Mouse (Mus musculus) myocyte (in vitro differentiated cells): ENCODE measurements around the gene Ube2g2. TPM values are rescaled to one million over a fixed set of nuclear protein-coding genes. Genes with fewer than 3 reads are reported as not detected.

ENCODE experiments used
- H3K27me3 ChIP-seq: one replicate; pipeline ENCODE4 v1.6.1; 2011; ENCODE audit not compliant: control insufficient read depth, insufficient read depth, insufficient read length
- H3K36me3 ChIP-seq: one replicate; pipeline ENCODE4 v1.6.1; 2011; ENCODE audit not compliant: control insufficient read depth, insufficient read depth
- H3K4me2 ChIP-seq: one replicate; pipeline ENCODE4 v1.6.1; 2011; ENCODE audit warnings: low read depth, control low read depth
- H3K4me3 ChIP-seq: one replicate; pipeline ENCODE4 v1.5.1; 2011; ENCODE audit warnings: mild to moderate bottlenecking, control low read depth, moderate library complexity
- H3K79me2 ChIP-seq: one replicate; pipeline ENCODE4 v1.6.1; 2011; ENCODE audit not compliant: control insufficient read depth, insufficient read depth
- H3ac ChIP-seq: one replicate; pipeline ENCODE4 v1.6.1; 2011; ENCODE audit not compliant: control insufficient read depth, insufficient read length
- CEBPB ChIP-seq: IDR thresholded peaks from 2 replicates; pipeline ENCODE4 v1.6.1; 2011; ENCODE audit warnings: mild to moderate bottlenecking, moderate library complexity; ENCODE audit not compliant: poor library complexity, insufficient read depth, severe bottlenecking
- E2F4 ChIP-seq: IDR thresholded peaks from one replicate; pipeline ENCODE4 v1.6.1; 2011; ENCODE audit warnings: mild to moderate bottlenecking, control low read depth, moderate library complexity; ENCODE audit not compliant: insufficient read depth
- MAX ChIP-seq: IDR thresholded peaks from one replicate; pipeline ENCODE4 v1.6.1; 2011; ENCODE audit warnings: low read depth, mild to moderate bottlenecking, control low read depth
- MYOD1 ChIP-seq, 3 experiments: IDR thresholded peaks; one replicate each; pipeline ENCODE4 v1.6.1; 2011; ENCODE audit warnings: control low read depth in 2 of 3, low read depth in 2 of 3, mild to moderate bottlenecking in 2 of 3, moderate library complexity in 1 of 3; ENCODE audit not compliant: insufficient read length in 2 of 3, control insufficient read depth in 1 of 3
- MYOG ChIP-seq, 3 experiments: IDR thresholded peaks; one replicate each; pipeline ENCODE4 v1.6.1; 2011; ENCODE audit warnings: control low read depth in 2 of 3, low read depth in 2 of 3, mild to moderate bottlenecking in 2 of 3; ENCODE audit not compliant: insufficient read length in 2 of 3, control insufficient read depth in 1 of 3, insufficient read depth in 1 of 3
- POLR2A ChIP-seq: IDR thresholded peaks from one replicate; pipeline ENCODE4 v1.6.1; 2011; ENCODE audit warnings: low read depth, mild to moderate bottlenecking, control low read depth, moderate library complexity; ENCODE audit not compliant: insufficient read length
- POLR2AphosphoS2 ChIP-seq: IDR thresholded peaks from one replicate; pipeline ENCODE4 v1.6.1; 2011; ENCODE audit warnings: low read depth, control low read depth; ENCODE audit not compliant: insufficient read length
- REST ChIP-seq: IDR thresholded peaks from one replicate; pipeline ENCODE4 v1.6.1; 2011; ENCODE audit warnings: mild to moderate bottlenecking, control low read depth, moderate library complexity; ENCODE audit not compliant: insufficient read depth, insufficient read length
- SRF ChIP-seq: IDR thresholded peaks from one replicate; pipeline ENCODE4 v1.6.1; 2011; ENCODE audit warnings: low read depth; ENCODE audit not compliant: control insufficient read depth, insufficient read length
- TCF12 ChIP-seq: IDR thresholded peaks from one replicate; pipeline ENCODE4 v1.6.1; 2011; ENCODE audit warnings: mild to moderate bottlenecking, control low read depth; ENCODE audit not compliant: poor library complexity, insufficient read depth, severe bottlenecking
- TCF3 ChIP-seq: IDR thresholded peaks from one replicate; pipeline ENCODE4 v1.6.1; 2011; ENCODE audit warnings: low read depth, control low read depth; ENCODE audit not compliant: insufficient read length
- USF1 ChIP-seq: IDR thresholded peaks from one replicate; pipeline ENCODE4 v1.6.1; 2011; ENCODE audit warnings: low read depth, mild to moderate bottlenecking, control low read depth, moderate library complexity
- polyA plus RNA-seq: library from polyadenylated mRNA; unstranded; fragments of >200 nt; fragmentation: generic; extraction: Trizol; gene quantifications from one replicate; pipeline ENCODE4 v1.2.1, GENCODE M21; 2012; ENCODE audit warnings: missing spikeins

Ube2g2 gene
- polyA plus RNA-seq, 1 experiment = 181 TPM

DNA sequence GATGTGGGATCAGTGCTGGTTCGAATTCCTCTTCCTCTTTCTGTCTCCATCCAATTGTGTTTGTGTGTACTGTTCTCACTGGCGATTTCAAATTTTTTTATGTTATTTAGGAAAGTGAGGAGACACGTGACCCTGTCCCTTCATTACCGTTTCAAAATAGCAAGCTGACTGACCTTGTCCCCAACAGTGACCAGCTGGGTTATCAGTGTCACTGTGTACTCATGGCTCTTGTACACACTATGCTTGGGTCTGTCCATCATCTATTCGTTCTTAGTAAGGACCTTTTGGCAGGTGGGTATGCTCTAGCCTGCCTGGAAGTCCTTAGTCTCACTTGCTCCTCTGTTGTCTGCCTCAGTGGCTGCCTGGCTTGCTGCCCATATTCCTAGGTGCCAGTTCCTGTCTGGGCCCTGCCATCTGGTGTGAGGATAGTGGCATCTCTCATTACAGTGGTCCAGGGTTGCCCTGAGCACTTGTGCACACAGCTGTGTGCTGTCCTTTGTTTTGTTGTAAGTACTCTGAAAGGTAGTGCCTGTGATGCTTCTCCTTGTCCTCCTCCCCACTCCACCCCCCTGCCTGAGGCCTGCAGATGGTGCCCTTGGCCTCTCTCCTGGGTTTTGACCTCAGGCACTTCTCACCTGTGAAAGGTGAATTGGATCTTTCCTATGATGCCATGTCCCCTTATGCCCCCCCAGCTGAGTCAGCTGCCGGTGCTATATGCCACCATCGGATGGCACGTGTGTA, 11.7 kb upstream of the Ube2g2 start:
- Histone ChIP-seq H3ac (no peak overlapping the region), H3K36me3 (no peaks in the 10 kb centered on the region), H3K79me2 (peaks cover 35% of the 10 kb centered on the region), H3K4me2 (no peak overlapping the region), H3K27me3 (no peaks in the 10 kb centered on the region), H3K4me3 (no peak overlapping the region)
- TF ChIP-seq POLR2A (no peak), SRF (no peak), MYOD1 (IDR thresholded peaks at IDR 0.05; ENCODE audit: control insufficient read depth in 1 of 3, insufficient read length in 2 of 3, low read depth in 2 of 3) (no peak), MYOG (IDR thresholded peaks at IDR 0.05; ENCODE audit: control insufficient read depth in 1 of 3, insufficient read depth in 1 of 3, insufficient read length in 2 of 3, low read depth in 2 of 3) (no peak), POLR2AphosphoS2 (no peak), TCF12 (no peak), E2F4 (no peak), CEBPB (no peak), MAX (no peak), USF1 (no peak), TCF3 (no peak), REST (no peak)

DNA sequence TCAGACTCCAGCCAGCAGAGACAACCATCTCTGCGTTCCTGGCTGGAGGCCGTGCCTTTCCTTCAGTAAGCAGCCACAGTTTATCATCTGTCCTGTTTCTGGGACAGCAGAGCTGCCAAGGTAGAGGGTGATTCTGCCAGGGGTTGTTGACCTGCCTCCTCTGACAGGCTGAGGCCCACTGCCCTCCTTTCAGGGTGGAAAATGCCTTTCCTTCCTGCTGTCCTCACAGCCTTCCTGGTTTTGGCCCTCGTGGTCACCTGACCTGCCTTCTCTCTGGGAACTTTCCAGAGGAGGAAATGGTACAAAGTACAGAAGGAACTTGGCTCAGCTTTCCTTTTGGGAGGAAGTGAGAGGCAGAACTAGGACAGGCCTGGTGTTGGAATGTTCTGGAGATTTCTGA, 8.7 kb upstream of the Ube2g2 start:
- TF ChIP-seq E2F4 (no peak), POLR2AphosphoS2 (no peak), SRF (no peak), MAX (no peak), TCF3 (no peak), TCF12 (no peak), MYOD1 (IDR thresholded peaks at IDR 0.05; ENCODE audit: control insufficient read depth in 1 of 3, insufficient read length in 2 of 3, low read depth in 2 of 3) (no peak), USF1 (no peak), MYOG (IDR thresholded peaks at IDR 0.05; ENCODE audit: control insufficient read depth in 1 of 3, insufficient read depth in 1 of 3, insufficient read length in 2 of 3, low read depth in 2 of 3) (no peak), CEBPB (no peak), REST (no peak), POLR2A (no peak)
- Histone ChIP-seq H3K27me3 (no peaks in the 10 kb centered on the region), H3K4me2 (no peak overlapping the region), H3ac (no peak overlapping the region), H3K79me2 (peaks cover 17% of the 10 kb centered on the region), H3K36me3 (peaks cover 28% of the 10 kb centered on the region), H3K4me3 (no peak overlapping the region)

GRCm38 (mm10) chr10:77615647-77616046, 6.4 kb upstream of the Ube2g2 start:
- no peak for TF ChIP-seq TCF3
- TF ChIP-seq POLR2AphosphoS2 = no peak
- TF ChIP-seq MAX = no peak
- TF ChIP-seq MYOD1 (IDR thresholded peaks at IDR 0.05; ENCODE audit: control insufficient read depth in 1 of 3, insufficient read length in 2 of 3, low read depth in 2 of 3) = no peak
- TF ChIP-seq E2F4 = no peak
- TF ChIP-seq REST = no peak
- no peak for TF ChIP-seq MYOG (IDR thresholded peaks at IDR 0.05; ENCODE audit: control insufficient read depth in 1 of 3, insufficient read depth in 1 of 3, insufficient read length in 2 of 3, low read depth in 2 of 3)
- TF ChIP-seq CEBPB = no peak
- TF ChIP-seq USF1 = no peak
- TF ChIP-seq SRF = no peak

DNA sequence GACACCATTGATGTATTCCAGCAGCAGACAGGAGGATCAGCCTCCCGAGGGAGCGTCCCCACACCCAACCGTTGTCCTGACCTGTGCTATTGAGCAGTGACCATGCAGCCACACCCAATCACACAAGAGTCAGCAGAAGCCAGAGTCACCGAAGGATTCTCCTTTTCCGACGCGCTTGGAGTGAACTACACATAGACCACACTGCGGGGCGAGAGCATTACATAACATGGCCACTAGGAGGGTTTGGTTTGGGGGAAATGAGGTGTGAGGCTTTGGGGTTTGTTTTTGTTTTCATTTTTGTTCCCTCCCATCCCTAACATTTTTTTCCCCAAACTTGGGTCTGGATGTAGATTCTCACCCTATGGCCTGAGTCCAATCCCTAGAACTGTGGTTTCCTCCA, 5.9 kb upstream of the Ube2g2 start:
- TF ChIP-seq REST = no peak
- TF ChIP-seq TCF12 = no peak
- no peak overlapping the region for H3K4me2 ChIP-seq
- H3K79me2 ChIP-seq = peaks cover 7% of the 10 kb centered on the region
- no peaks in the 10 kb centered on the region for H3K27me3 ChIP-seq
- H3K36me3 ChIP-seq = peaks cover 29% of the 10 kb centered on the region
- no peak overlapping the region for H3ac ChIP-seq
- H3K4me3 ChIP-seq = no peak overlapping the region

More at GRCm38 (mm10) chr10:77615647-77616046, 6.4 kb upstream of the Ube2g2 start:
- H3K36me3 ChIP-seq = peaks cover 29% of the 10 kb centered on the region
- H3K79me2 ChIP-seq = peaks cover 12% of the 10 kb centered on the region
- H3K4me2 ChIP-seq = no peak overlapping the region
- H3K27me3 ChIP-seq = no peaks in the 10 kb centered on the region
- no peak overlapping the region for H3K4me3 ChIP-seq
- H3ac ChIP-seq = no peak overlapping the region

- TF ChIP-seq SRF = no peak
- no peak for TF ChIP-seq USF1
- TF ChIP-seq POLR2A = no peak
- no peak for TF ChIP-seq TCF12
- TF ChIP-seq TCF3 = no peak
- no peak for TF ChIP-seq MYOD1 (IDR thresholded peaks at IDR 0.05; ENCODE audit: control insufficient read depth in 1 of 3, insufficient read length in 2 of 3, low read depth in 2 of 3)
- no peak for TF ChIP-seq CEBPB
- TF ChIP-seq MYOG (IDR thresholded peaks at IDR 0.05; ENCODE audit: control insufficient read depth in 1 of 3, insufficient read depth in 1 of 3, insufficient read length in 2 of 3, low read depth in 2 of 3) = no peak
- TF ChIP-seq E2F4 = no peak
- TF ChIP-seq REST = no peak
- TF ChIP-seq POLR2AphosphoS2 = no peak
- no peak for TF ChIP-seq MAX
Observed at GRCm38 (mm10) chr10:77616926-77617325, 5.1 kb upstream of the Ube2g2 start.

More at GRCm38 (mm10) chr10:77616926-77617325, 5.1 kb upstream of the Ube2g2 start:
- Histone ChIP-seq H3ac (no peak overlapping the region), H3K4me2 (no peak overlapping the region), H3K36me3 (peaks cover 29% of the 10 kb centered on the region), H3K27me3 (no peaks in the 10 kb centered on the region), H3K4me3 (no peak overlapping the region), H3K79me2 (peaks cover 7% of the 10 kb centered on the region)
